ENCODE assay signal across 10 mouse cellular contexts in the genomic region with DNA sequence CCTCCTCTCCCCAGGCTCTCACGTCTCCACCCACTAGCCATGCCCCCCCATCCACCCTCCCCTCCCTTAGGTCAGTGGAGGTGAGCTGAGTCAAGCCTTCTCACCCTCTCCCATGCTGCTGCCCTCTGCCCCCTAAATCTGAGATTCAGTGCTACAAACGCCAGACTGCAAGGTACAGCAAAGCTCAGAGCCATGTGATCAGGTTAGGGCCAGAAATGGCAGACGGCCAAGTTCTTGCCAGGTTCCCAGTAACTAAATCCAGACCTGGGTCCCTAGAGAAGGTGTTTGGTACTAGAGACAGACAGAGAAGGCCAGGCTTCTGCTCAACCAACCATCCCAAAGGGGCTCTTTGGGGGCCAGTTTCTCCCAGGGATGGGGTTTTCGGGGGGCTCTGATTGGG. TPM values are rescaled to one million over a fixed set of nuclear protein-coding genes. Genes with fewer than 3 reads are reported as not detected.
DNase-seq lines count a peak whose midpoint lies in the region; ATAC-seq lines count a peak whose summit lies in the region.
"Had no signal": no experiment of that assay in that cellular context is flagged by ENCODE, and none has a peak within 500 bp of the region (broad histone marks: within the 10 kb centered on the region; RNA-seq: fewer than 3 reads in every experiment).

No protein-coding gene starts in this region.

- H3K9me3 ChIP-seq in neural tube, embryonic 13.5 days, result no peaks in the 10 kb centered on the region
- H3K9me3 ChIP-seq in kidney, embryonic 16.5 days (ENCODE audit: low read length), result no peaks in the 10 kb centered on the region
- no peaks in the 10 kb centered on the region for H3K9me3 ChIP-seq in midbrain, embryonic 10.5 days (replicated peaks)
- H3K9me3 ChIP-seq: embryonic facial prominence, embryonic 12.5 days had no signal

- 83% methylated on average over 4 of the region's 4 CpGs for WGBS in neural tube, embryonic 13.5 days
- 44% methylated on average over 4 of the region's 4 CpGs for WGBS in kidney, embryonic 16.5 days
- 83% methylated on average over 4 of the region's 4 CpGs for WGBS in midbrain, embryonic 10.5 days

- H3K4me3 ChIP-seq in neural tube, embryonic 13.5 days, result no peak overlapping the region
- H3K4me3 ChIP-seq in kidney, embryonic 16.5 days (ENCODE audit: low read length), result no peak overlapping the region
- H3K4me3 ChIP-seq in midbrain, embryonic 10.5 days, result no peak overlapping the region
- H3K4me3 ChIP-seq: embryonic facial prominence, embryonic 12.5 days had no signal

- no peaks in the 10 kb centered on the region for H3K36me3 ChIP-seq in neural tube, embryonic 13.5 days
- no peaks in the 10 kb centered on the region for H3K36me3 ChIP-seq in kidney, embryonic 16.5 days (ENCODE audit: insufficient read depth, low read length)
- no peaks in the 10 kb centered on the region for H3K36me3 ChIP-seq in midbrain, embryonic 10.5 days
- H3K36me3 ChIP-seq: embryonic facial prominence, embryonic 12.5 days had no signal

- peak; percentile 45 for DNase-seq in adrenal gland, adult 2 months
- no peak for DNase-seq in adrenal gland, adult 8-10 months
- no peak for DNase-seq in neural tube, embryonic 10.5 days (ENCODE audit: extremely low spot score, low spot score)
- DNase-seq in yolk sac, embryonic 10.5 days (ENCODE audit: low spot score), result peak; percentile 11
- DNase-seq in midbrain, embryonic 10.5 days (ENCODE audit: low spot score), result no peak
- DNase-seq: lung, postnatal 4 days had no signal

- no peak overlapping the region for H3K27ac ChIP-seq in neural tube, embryonic 13.5 days (replicated peaks)
- no peak overlapping the region for H3K27ac ChIP-seq in kidney, embryonic 16.5 days (ENCODE audit: low read length)
- no peak overlapping the region for H3K27ac ChIP-seq in midbrain, embryonic 10.5 days (replicated peaks)
- H3K27ac ChIP-seq: embryonic facial prominence, embryonic 12.5 days had no signal

- no peak overlapping the region for H3K4me2 ChIP-seq in neural tube, embryonic 13.5 days
- H3K4me2 ChIP-seq in kidney, embryonic 16.5 days (replicated peaks; ENCODE audit: low read depth, low read length), result no peak overlapping the region
- H3K4me2 ChIP-seq: embryonic facial prominence, embryonic 12.5 days had no signal

- no peaks in the 10 kb centered on the region; the same call in 1 of the 2 replicates for H3K4me1 ChIP-seq in neural tube, embryonic 13.5 days (replicated peaks)
- no peaks in the 10 kb centered on the region for H3K4me1 ChIP-seq in kidney, embryonic 16.5 days (ENCODE audit: insufficient read depth, low read length)
- H3K4me1 ChIP-seq in midbrain, embryonic 10.5 days, result peaks cover 8% of the 10 kb centered on the region

- H3K9ac ChIP-seq in neural tube, embryonic 13.5 days, result no peak overlapping the region
- no peak overlapping the region for H3K9ac ChIP-seq in kidney, embryonic 16.5 days (replicated peaks; ENCODE audit: low read length)
- H3K9ac ChIP-seq: embryonic facial prominence, embryonic 12.5 days had no signal

- ATAC-seq in neural tube, embryonic 13.5 days (ENCODE audit: low read depth), result 0 out of 2 replicates have a peak, but pooled peaks have one; percentile 27
- ATAC-seq in kidney, embryonic 16.5 days (ENCODE audit: low FRiP score, low TSS enrichment), result peak; percentile 66
- no peak for ATAC-seq in CD4-positive, CD25-positive, alpha-beta regulatory T cell, adult 4 months

- no peaks in the 10 kb centered on the region for H3K27me3 ChIP-seq in neural tube, embryonic 13.5 days
- no peaks in the 10 kb centered on the region for H3K27me3 ChIP-seq in kidney, embryonic 16.5 days (ENCODE audit: insufficient read depth, low read length)
- no peaks in the 10 kb centered on the region for H3K27me3 ChIP-seq in midbrain, embryonic 10.5 days (ENCODE audit: low read depth, poor library complexity, severe bottlenecking)
- H3K27me3 ChIP-seq: embryonic facial prominence, embryonic 12.5 days had no signal

RNA-seq across cellular contexts. Expression of gene Dkk3, which starts 30.0 kb away (rescaled TPM):
- 10 to 100 TPM; 18.9 to 21.6 TPM for total RNA-seq in adrenal gland, adult 2 months (2021)
- 13.1 and 14.2 TPM in 2 replicates for polyA plus RNA-seq in adrenal gland, adult 2 months (2012; rRNA removed)
- 10 to 100 TPM; 22.5 to 28.9 (median 24.0) TPM for total RNA-seq in adrenal gland, adult 8-10 months (2022)
- polyA plus RNA-seq in neural tube, embryonic 13.5 days (2015; fragmentation: Nextera tagmentation; extraction: Ambion mirVana), result 22.5 and 23.2 TPM in 2 replicates
- polyA plus RNA-seq in kidney, embryonic 16.5 days (2015; fragmentation: Nextera tagmentation; extraction: Ambion mirVana), result 26.4 and 27.5 TPM in 2 replicates
- 12.9 and 14.6 TPM in 2 replicates for polyA plus RNA-seq in midbrain, embryonic 10.5 days (2016; fragmentation: Nextera tagmentation; extraction: Ambion mirVana)
- 1 to 10 TPM; 1.3 to 1.7 TPM for polyA plus RNA-seq in CD4-positive, CD25-positive, alpha-beta regulatory T cell, adult 4 months (2017; shearing (Covaris generic))

Comparison
In these comparisons a context has a peak if more than half of its experiments do, and no peak if none do; other contexts are left out.
1. DNase-seq: peak in adrenal gland, adult 2 months (single experiment) and yolk sac, embryonic 10.5 days (single experiment); none in adrenal gland, adult 8-10 months (single experiment), neural tube, embryonic 10.5 days (single experiment) and midbrain, embryonic 10.5 days (single experiment).